Mouse (Mus musculus) hindbrain, embryonic 12.5 days (tissue): ENCODE measurements around the gene Ccdc91. TPM values are rescaled to one million over a fixed set of nuclear protein-coding genes. Genes with fewer than 3 reads are reported as not detected.

ENCODE experiments used
- ATAC-seq: fragments of 200-750 bp; cut with Nextera tagmentation; 2 replicates; pipeline ENCODE4 v1.8.0; 2017; ENCODE audit warnings: moderate TSS enrichment; ENCODE audit not compliant: low FRiP score
- H3K27ac ChIP-seq: fragments of 300-500 bp; sonication (generic); 2 replicates; pipeline ENCODE4 v1.5.1; 2016; ENCODE audit warnings: mild to moderate bottlenecking
- H3K27me3 ChIP-seq: fragments of 300-500 bp; sonication (generic); 2 replicates; pipeline ENCODE4 v1.6.1; 2016; ENCODE audit warnings: mild to moderate bottlenecking
- H3K36me3 ChIP-seq: fragments of 300-500 bp; sonication (generic); 2 replicates; pipeline ENCODE4 v1.6.1; 2016; ENCODE audit warnings: mild to moderate bottlenecking
- H3K4me1 ChIP-seq: fragments of 300-500 bp; sonication (generic); 2 replicates; pipeline ENCODE4 v1.6.1; 2016
- H3K4me2 ChIP-seq: fragments of 300-500 bp; sonication (generic); replicated peaks from 2 replicates; pipeline ENCODE4 v1.6.1; 2016; ENCODE audit warnings: mild to moderate bottlenecking
- H3K4me3 ChIP-seq: fragments of 300-500 bp; sonication (generic); 2 replicates; pipeline ENCODE4 v1.5.1; 2016; ENCODE audit warnings: mild to moderate bottlenecking
- H3K9ac ChIP-seq: fragments of 300-500 bp; sonication (generic); 2 replicates; pipeline ENCODE4 v1.6.1; 2016; ENCODE audit warnings: mild to moderate bottlenecking, moderate library complexity
- H3K9me3 ChIP-seq: fragments of 300-500 bp; sonication (generic); replicated peaks from 2 replicates; pipeline ENCODE4 v1.6.1; 2016; ENCODE audit warnings: mild to moderate bottlenecking
- WGBS: fragments of 180-500 bp; shearing (Covaris S2); methylation state at CpG from one replicate; pipeline ENCODE4 v1.1.7; 2016; 5-methylcytosine and 5-hydroxymethylcytosine counted together
- polyA plus RNA-seq: library from polyadenylated mRNA; unstranded; fragments of >200 nt; fragmentation: Nextera tagmentation; extraction: Ambion mirVana; gene quantifications from 2 replicates; pipeline ENCODE4 v1.2.1, GENCODE M21; 2016

Ccdc91 gene
- polyA plus RNA-seq, 1 experiment from 2014 or later = 37.3 TPM

DNA sequence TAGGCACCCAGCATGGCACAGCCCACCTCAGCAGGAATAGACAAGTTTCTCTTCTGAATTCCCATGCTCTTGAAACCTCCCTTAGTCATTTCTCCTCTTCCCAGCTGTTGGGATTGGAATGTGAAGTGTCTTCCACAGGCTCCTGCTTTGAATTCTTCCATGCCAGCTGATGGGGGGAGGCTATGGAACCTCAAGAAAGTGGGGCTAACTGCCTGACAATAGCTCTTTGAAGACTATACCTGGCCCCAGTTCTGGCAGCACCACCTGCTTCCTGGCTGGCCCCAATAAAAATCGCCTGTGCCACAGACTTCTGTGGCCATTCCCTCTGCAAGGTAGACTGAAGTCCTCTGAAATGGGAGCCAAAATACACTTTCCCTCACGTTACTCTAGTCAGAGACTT, 187.0 kb downstream of the Ccdc91 start:
- H3K4me2 ChIP-seq = no peak overlapping the region
- no peak overlapping the region for H3K4me3 ChIP-seq
- H3K36me3 ChIP-seq = no peaks in the 10 kb centered on the region
- no peaks in the 10 kb centered on the region for H3K9me3 ChIP-seq
- H3K4me1 ChIP-seq = no peaks in the 10 kb centered on the region
- H3K27me3 ChIP-seq = no peaks in the 10 kb centered on the region
- 74% methylated on average over 2 of the region's 2 CpGs for WGBS
- H3K9ac ChIP-seq = no peak overlapping the region
- H3K27ac ChIP-seq = no peak overlapping the region
- ATAC-seq = no peak

DNA sequence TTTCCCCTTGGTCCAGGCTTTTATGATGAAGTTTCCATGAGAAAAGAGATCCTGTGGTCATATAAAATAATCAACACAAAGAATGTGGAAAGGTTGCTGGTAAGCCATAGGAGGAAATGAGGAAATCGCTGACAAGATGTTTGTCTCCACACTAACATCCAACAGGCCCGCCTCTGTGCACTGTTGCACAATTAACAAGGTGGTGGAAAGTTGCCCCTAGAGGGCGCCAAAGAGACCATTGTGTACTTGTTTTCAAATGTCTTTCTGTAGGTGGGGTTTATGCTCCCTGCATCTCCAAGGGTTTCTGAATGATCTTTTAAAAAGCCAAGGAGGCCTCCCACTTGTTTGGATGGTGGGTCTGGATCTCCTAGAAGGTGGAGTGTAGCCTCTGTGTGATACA, 188.7 kb downstream of the Ccdc91 start:
- H3K4me3 ChIP-seq = no peak overlapping the region
- no peak for ATAC-seq
- H3K9ac ChIP-seq = no peak overlapping the region
- H3K4me2 ChIP-seq = no peak overlapping the region
- no peaks in the 10 kb centered on the region for H3K4me1 ChIP-seq
- H3K27me3 ChIP-seq = no peaks in the 10 kb centered on the region
- no peaks in the 10 kb centered on the region for H3K9me3 ChIP-seq
- WGBS = 49% methylated on average over 3 of the region's 3 CpGs
- no peak overlapping the region for H3K27ac ChIP-seq
- no peaks in the 10 kb centered on the region for H3K36me3 ChIP-seq

DNA sequence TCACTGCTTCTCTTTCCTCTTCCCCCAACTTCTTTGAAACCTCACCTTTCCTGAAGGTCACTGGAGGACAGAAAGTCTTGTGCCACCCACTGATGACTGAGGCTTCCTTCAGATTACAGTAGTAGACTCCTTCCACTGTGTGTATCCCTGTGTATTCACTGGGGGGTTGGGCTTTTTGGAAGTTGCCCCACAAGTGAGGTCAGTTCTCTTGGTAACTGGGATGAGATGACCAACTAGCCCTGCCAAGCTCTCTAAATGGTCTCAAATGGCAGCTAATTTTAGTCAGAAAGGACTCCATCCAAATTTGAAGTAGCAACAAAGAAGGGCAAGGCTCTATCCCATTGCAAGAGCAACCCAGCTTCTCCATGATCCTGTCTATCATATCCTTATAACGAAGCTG, 195.7 kb downstream of the Ccdc91 start:
- H3K27ac ChIP-seq = no peak overlapping the region
- no peak overlapping the region for H3K4me3 ChIP-seq
- 89% methylated on average over 1 of the region's 1 CpGs for WGBS
- no peaks in the 10 kb centered on the region for H3K27me3 ChIP-seq
- ATAC-seq = no peak
- no peaks in the 10 kb centered on the region for H3K4me1 ChIP-seq
- H3K36me3 ChIP-seq = no peaks in the 10 kb centered on the region
- H3K9ac ChIP-seq = no peak overlapping the region
- no peak overlapping the region for H3K4me2 ChIP-seq
- H3K9me3 ChIP-seq = no peaks in the 10 kb centered on the region

DNA sequence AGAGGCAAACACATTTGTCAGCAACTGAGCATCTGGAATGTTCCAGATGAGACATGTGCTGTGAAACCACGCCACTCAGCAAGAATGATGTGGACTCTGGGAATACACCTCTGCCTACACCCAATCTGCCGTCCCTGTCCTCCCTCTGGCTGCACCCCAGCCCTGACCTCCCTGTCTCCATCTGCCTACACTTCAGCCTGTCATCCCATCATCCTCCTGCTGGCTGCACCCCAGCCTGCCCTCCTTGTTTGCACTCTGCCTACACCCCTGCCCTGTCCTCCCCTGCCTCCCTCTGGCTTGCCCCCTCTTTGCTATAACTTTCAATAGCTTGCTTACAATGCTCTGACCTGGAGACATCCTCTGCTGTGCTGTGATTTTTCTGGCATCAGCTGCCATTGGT, 196.9 kb downstream of the Ccdc91 start:
- H3K9ac ChIP-seq = no peak overlapping the region
- WGBS = 70% methylated on average over 2 of the region's 2 CpGs
- no peaks in the 10 kb centered on the region for H3K9me3 ChIP-seq
- no peaks in the 10 kb centered on the region for H3K27me3 ChIP-seq
- no peak overlapping the region for H3K4me3 ChIP-seq
- H3K27ac ChIP-seq = no peak overlapping the region
- no peak for ATAC-seq
- no peak overlapping the region for H3K4me2 ChIP-seq
- H3K4me1 ChIP-seq = no peaks in the 10 kb centered on the region
- H3K36me3 ChIP-seq = no peaks in the 10 kb centered on the region

DNA sequence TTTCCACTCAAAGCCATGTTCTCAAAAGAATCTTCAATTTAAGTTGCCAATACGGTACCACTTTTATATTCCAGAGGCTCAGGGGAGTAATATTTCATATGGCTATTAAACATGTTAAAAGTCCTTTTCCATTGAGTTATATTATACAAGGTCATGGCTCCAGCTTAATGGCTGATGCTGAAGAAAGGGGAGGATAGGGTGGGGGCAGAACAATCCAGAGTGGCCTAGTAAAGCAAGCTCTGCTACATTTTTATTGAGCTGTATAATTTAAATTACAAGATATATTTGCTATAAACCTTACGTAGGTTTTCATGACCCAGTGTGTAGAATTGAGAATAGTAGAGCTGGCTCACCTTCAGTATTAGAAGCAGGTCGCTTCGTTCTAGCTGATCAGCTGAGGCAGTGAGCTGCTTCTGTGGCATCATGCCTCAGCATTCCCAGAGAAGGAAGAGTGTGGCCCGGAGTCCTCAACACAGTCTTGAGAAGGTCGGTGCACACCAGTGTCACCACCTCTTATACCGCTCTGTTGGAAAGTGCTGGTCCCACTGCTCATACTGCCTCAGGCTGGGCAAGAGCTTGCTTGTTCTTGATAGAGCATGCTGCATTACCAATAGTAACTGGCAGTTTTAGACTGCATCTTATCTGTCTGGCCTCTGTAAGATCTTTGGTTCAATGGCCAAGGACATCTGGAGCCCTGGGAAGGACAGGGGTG, 199.6 kb downstream of the Ccdc91 start:
- no peak overlapping the region for H3K4me2 ChIP-seq
- no peaks in the 10 kb centered on the region for H3K4me1 ChIP-seq
- H3K9me3 ChIP-seq = no peaks in the 10 kb centered on the region
- no peak for ATAC-seq
- H3K27me3 ChIP-seq = no peaks in the 10 kb centered on the region
- H3K9ac ChIP-seq = no peak overlapping the region
- H3K36me3 ChIP-seq = no peaks in the 10 kb centered on the region
- no peak overlapping the region for H3K27ac ChIP-seq
- WGBS = 90% methylated on average over 7 of the region's 7 CpGs
- no peak overlapping the region for H3K4me3 ChIP-seq

DNA sequence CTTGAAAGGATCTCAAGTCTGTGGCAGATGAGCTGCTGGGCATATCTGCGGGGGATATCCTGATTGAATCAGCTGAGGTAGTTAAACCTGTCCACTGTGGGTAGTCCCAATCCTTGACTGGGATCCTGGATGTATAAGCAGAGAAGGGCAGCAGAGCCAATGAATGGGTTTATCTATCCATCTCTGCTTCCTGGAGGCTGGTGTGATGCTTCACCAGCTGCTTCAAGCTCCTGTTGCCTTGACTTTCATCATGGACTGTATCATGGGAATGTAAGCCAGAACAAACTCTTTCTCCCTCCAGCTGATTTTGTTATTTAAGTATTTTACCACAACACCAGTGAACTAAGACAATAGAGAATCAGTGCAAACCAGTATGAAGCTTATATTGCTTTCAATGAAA, 200.6 kb downstream of the Ccdc91 start:
- Histone ChIP-seq H3K4me2 (no peak overlapping the region), H3K9me3 (no peaks in the 10 kb centered on the region), H3K36me3 (no peaks in the 10 kb centered on the region), H3K27ac (no peak overlapping the region), H3K4me1 (no peaks in the 10 kb centered on the region), H3K9ac (no peak overlapping the region), H3K27me3 (no peaks in the 10 kb centered on the region), H3K4me3 (no peak overlapping the region)
- 100% methylated on average over 1 of the region's 1 CpGs for WGBS
- ATAC-seq = no peak

Other genes starting within 250 kb of the Ccdc91 start
- gene Pthlh, start 211.6 kb upstream of the Ccdc91 start, polyA plus RNA-seq = 11.7 and 11.8 TPM in 2 replicates